Mouse (Mus musculus) liver, embryonic 14.5 days (tissue): ENCODE results near the gene Lhx1.

Source experiments
- CTCF ChIP-seq: IDR thresholded peaks from 2 replicates; pipeline ENCODE4 v1.5.1; 2016; ENCODE audit warnings: antibody characterized with exemption, low read depth, control low read depth
- EP300 ChIP-seq: IDR thresholded peaks from 2 replicates; pipeline ENCODE4 v1.6.1; 2016; ENCODE audit warnings: antibody characterized with exemption, low read depth

DNA sequence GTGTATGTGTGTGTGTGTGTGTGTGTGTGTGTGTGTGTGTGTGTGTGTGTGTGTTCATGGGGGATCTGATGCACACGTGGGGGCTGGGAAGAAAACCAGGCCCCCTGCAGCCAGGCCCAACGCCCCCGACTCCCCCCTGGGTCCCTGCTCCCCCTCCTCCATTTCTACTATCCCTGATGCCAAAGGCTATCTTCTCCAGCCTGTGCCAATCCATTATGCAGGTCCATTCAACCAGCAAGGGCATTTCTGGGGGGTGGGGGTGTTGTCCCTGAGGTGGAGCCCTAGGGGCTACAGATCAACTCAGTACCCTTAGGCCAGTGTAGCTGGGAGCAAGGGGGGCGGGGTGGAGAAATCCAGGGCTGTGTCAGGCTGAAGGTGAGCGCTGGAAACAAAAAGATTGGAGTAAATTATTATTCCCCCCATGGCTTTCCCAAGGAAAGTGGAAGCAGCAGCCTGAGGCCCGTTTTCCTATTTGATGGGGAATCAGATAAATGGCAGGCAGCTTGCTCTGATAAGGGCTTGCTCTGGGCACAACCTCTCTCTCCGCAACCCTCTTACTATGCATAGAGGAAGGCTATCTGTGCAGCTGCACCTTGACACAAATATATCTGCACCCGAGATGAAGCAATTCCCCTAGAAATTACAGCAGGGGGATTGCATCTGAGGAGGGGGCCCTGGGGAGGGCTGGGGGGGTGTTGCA lies 43.9 kb upstream of the Lhx1 start:
- TF ChIP-seq CTCF (no peak), EP300 (no peak)
